Mouse (Mus musculus) bone marrow, adult 2 months (tissue): ENCODE data around the gene Ldhal6b. TPM values are rescaled to one million over a fixed set of nuclear protein-coding genes. Genes with fewer than 3 reads are reported as not detected.

Experiments used
- H3K27ac ChIP-seq: fragments of 200-500 bp; 2 replicates; pipeline ENCODE4 v1.5.1; 2012; ENCODE audit warnings: low read depth, mild to moderate bottlenecking, control low read depth, inconsistent platforms, low read length; ENCODE audit not compliant: control insufficient read depth, poor library complexity, insufficient read depth
- H3K4me1 ChIP-seq: fragments of 200-500 bp; 2 replicates; pipeline ENCODE4 v1.6.1; 2011; ENCODE audit warnings: low read length; ENCODE audit not compliant: control insufficient read depth, insufficient read depth
- H3K4me3 ChIP-seq: fragments of 200-500 bp; replicated peaks from 2 replicates; pipeline ENCODE3; 2011; ENCODE audit warnings: mild to moderate bottlenecking, low read depth, low read length, control low read depth; ENCODE audit not compliant: control insufficient read depth
- CTCF ChIP-seq: fragments of 200-500 bp; IDR thresholded peaks from 2 replicates; pipeline ENCODE4 v1.5.1; 2011; ENCODE audit warnings: low read length, control low read depth; ENCODE audit not compliant: control insufficient read depth, insufficient read depth
- POLR2A ChIP-seq: fragments of 200-500 bp; IDR thresholded peaks from 2 replicates; pipeline ENCODE4 v1.6.1; 2011; ENCODE audit warnings: low read depth, mild to moderate bottlenecking, control low read depth, low read length, borderline replicate concordance; ENCODE audit not compliant: control insufficient read depth
- WGBS: fragments of 180-500 bp; shearing (Covaris S2); methylation state at CpG from one replicate; pipeline ENCODE4 v1.1.7; 2018; 5-methylcytosine and 5-hydroxymethylcytosine counted together
- polyA plus RNA-seq: library from polyadenylated mRNA; stranded (reverse); fragments of >200 nt; gene quantifications from 2 replicates; pipeline ENCODE4 v1.2.4, GENCODE M21; 2011; ENCODE audit warnings: low replicate concordance; ENCODE audit not compliant: missing spikeins, insufficient read depth, insufficient read length

Gene Ldhal6b
- polyA plus RNA-seq, 1 experiment, result not detected

DNA sequence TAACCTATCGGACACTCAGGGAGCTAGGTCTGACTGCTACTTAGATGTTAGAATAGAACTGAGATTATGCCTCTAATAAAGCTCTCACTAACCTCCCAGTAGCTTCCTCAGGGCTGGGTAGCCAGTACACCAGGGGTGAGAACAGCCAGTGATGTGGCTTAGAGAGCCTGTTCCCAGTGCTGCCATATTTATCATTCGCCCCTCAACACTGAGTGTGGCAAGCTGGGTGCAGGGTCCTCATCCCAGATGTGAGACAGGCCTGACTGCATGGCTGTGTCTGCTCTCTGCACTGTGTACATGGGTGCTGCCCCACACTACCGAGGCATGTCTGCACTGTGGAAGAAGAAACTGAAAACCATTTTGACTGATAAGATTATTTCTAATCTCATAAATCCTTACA is 4.5 kb downstream of the Ldhal6b start:
- WGBS, result 75% methylated on average over 3 of the region's 3 CpGs
- TF ChIP-seq CTCF (no peak), POLR2A (no peak)
- H3K27ac ChIP-seq, result no peak overlapping the region
- no peaks in the 10 kb centered on the region for H3K4me1 ChIP-seq
- H3K4me3 ChIP-seq, result no peak overlapping the region

DNA sequence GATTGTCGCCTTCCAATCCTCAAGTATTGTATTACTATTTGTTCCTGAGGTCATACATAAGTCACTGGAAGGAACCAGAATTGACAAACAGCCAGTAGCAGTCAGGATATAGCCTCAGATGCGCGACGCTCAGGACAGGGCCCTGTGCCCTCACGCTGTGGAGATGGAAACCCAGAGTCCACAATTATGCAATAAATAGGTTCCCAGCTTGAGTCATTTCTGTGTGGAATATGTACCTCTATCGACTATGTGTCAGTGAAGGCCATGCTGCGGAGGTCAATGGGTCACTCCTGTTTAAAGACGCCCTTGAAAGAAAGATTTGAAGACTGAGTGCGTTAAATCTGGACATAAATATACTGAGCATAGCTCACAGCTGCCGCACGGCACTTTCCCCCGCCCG is 5.2 kb downstream of the Ldhal6b start:
- H3K4me1 ChIP-seq, result no peaks in the 10 kb centered on the region
- H3K27ac ChIP-seq, result no peak overlapping the region
- no peak overlapping the region for H3K4me3 ChIP-seq
- TF ChIP-seq POLR2A, result no peak
- TF ChIP-seq CTCF, result no peak
- 89% methylated on average over 13 of the region's 13 CpGs for WGBS

DNA sequence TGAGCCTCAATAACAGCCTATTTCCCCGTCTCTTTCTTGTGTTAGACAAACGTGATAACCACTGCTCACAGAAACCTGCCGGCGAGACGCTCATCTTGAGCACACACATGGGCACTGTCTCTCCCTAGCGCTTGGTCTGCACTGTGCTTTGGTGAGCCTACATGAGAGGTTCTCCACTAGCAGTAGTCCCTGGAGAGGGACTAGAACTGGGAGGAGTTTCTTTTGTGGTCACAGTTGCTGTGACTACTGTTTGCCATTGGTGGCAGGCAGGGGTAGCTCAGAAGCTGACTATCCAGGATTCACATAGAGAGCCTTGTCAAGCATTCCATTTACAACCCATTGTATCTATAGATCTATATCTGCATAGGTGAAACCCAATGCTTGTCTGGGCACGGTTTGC is 5.8 kb downstream of the Ldhal6b start:
- Histone ChIP-seq H3K4me3 (no peak overlapping the region), H3K4me1 (no peaks in the 10 kb centered on the region), H3K27ac (no peak overlapping the region)
- TF ChIP-seq POLR2A, result no peak
- no peak for TF ChIP-seq CTCF
- 69% methylated on average over 7 of the region's 7 CpGs for WGBS

DNA sequence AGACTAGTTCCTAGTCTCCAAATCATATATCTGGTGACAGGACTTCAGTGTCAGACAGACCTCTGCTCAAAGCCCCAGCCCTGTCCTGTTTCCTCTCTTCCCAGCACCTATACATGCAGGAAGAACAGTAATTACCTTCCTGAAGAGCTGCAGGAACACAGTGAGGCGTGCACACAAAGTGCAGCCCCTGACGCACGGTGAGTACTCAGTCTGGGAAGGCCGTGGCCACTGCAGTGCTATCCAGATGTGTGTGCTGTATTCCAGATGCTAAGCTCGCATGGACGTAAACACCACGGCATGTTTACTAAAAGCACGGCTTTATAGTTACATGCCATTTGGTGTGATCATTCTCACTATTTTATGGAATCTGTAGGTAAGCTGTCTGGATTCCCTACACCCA is 6.3 kb downstream of the Ldhal6b start:
- Histone ChIP-seq H3K4me1 (no peaks in the 10 kb centered on the region; the same call in 1 of the 2 replicates), H3K4me3 (no peak overlapping the region), H3K27ac (no peak overlapping the region)
- TF ChIP-seq POLR2A (no peak), CTCF (no peak)
- WGBS, result 92% methylated on average over 8 of the region's 8 CpGs

DNA sequence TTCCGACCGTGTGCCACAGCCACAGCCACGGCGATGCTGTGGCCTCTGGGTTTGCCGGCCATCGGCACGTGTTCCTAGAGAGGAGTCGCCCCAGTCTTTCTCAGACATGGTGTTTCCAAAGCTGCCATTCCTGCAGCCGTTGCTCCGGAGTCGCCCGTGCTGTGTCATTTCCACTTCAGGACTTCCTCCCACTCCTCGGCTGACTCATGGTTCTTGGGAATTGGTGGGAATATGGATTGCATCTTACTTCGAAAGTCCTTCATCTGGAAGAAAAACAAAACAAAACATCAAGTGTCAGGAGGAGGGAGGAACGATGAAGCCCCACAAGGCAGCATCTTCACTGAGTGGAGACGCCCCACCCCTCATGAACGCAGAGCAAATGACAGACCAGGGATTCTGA is 7.4 kb downstream of the Ldhal6b start:
- Histone ChIP-seq H3K4me3 (no peak overlapping the region), H3K4me1 (no peaks in the 10 kb centered on the region; the same call in 1 of the 2 replicates), H3K27ac (no peak overlapping the region)
- TF ChIP-seq POLR2A (no peak), CTCF (no peak)
- 84% methylated on average over 17 of the region's 17 CpGs for WGBS

DNA sequence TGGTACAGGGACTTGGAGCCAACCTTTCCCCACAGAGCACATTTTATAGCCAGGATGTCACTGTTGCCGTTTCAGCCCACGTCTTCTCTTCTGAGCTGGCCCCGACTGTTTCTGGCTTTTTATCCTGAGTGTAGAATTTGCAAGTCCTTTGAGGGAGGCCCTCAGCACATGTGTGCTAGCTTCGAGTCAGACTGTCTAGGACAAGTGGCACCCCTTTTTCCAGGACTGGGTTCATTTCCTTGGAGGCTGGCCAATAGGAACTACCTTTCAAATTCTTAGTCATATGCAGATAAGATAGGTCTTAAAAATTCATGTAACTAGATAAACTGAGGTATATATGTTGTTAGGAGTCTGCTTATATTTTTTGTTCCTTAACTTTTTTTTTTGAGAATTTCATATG is 8.2 kb downstream of the Ldhal6b start:
- TF ChIP-seq CTCF (no peak), POLR2A (no peak)
- 65% methylated on average over 4 of the region's 4 CpGs for WGBS
- no peak overlapping the region for H3K4me3 ChIP-seq
- H3K27ac ChIP-seq, result no peak overlapping the region
- no peaks in the 10 kb centered on the region; the same call in 1 of the 2 replicates for H3K4me1 ChIP-seq

DNA sequence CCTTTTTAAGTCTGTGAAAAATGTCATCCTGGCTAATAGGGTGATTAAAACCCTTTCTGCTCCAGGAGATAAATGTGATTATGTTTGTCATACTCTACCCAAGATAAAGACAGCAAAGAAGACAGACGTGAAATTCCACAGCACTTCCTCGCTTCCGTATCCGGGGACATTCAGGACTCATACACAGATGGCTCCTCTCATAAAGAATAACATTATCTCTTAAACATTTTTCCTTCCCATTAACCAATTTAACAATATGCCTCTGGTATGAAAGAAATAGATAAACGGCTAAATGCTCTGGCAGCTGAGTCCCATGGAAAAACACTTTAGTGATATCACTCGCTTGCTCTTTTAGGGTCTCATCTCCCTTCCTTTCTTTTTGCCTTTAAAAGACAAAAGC is 11.5 kb downstream of the Ldhal6b start:
- WGBS, result 46% methylated on average over 6 of the region's 6 CpGs
- Histone ChIP-seq H3K27ac (no peak overlapping the region), H3K4me3 (no peak overlapping the region), H3K4me1 (no peaks in the 10 kb centered on the region; the same call in 1 of the 2 replicates)
- TF ChIP-seq CTCF, result no peak
- TF ChIP-seq POLR2A, result no peak

DNA sequence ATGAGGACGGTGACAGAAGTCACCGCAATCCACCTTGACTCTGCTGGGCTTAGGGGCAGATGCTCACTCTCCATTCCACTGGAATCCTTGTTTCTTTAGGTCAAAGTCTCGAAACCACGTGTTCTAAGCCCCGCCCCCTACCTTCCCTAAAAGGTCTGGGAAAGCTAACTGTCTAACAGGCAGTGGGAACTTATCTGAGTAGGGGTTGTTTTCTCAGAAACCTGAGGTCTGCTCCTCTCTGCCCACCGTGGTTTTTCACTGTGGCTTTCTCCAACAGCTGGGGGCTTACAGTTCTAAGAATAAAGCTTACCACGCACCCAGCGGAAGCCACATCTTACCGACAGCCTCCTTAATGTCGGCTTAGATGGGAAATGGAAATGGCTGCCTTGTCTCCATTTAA is 12.0 kb downstream of the Ldhal6b start:
- 18% methylated on average over 10 of the region's 10 CpGs for WGBS
- H3K27ac ChIP-seq, result no peak overlapping the region
- no peak overlapping the region for H3K4me3 ChIP-seq
- TF ChIP-seq POLR2A (no peak), CTCF (no peak)
- H3K4me1 ChIP-seq, result no peaks in the 10 kb centered on the region; the same call in 1 of the 2 replicates

DNA sequence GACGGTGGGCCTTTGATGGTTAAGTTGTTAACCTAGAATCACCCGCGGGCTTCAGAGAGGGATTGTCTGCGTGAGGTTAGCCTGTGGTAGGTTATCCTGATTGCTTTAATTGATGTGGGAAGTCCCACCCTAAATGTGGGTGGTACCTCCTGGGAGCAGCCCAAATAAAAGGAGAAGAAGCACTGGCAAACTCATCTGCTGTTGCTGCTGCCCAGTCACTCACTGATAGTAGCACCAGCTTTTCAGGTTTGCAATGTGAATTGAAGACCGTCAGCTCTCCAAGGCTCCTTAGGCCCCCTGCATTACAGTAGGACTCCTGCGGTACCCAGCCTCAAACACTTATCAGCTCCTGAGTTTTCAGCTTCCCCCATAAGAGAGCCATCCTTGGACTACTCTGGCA is 14.7 kb downstream of the Ldhal6b start:
- 52% methylated on average over 6 of the region's 6 CpGs for WGBS
- Histone ChIP-seq H3K27ac (no peak overlapping the region), H3K4me1 (no peaks in the 10 kb centered on the region; the same call in 1 of the 2 replicates), H3K4me3 (no peak overlapping the region)
- TF ChIP-seq POLR2A (no peak), CTCF (no peak)

DNA sequence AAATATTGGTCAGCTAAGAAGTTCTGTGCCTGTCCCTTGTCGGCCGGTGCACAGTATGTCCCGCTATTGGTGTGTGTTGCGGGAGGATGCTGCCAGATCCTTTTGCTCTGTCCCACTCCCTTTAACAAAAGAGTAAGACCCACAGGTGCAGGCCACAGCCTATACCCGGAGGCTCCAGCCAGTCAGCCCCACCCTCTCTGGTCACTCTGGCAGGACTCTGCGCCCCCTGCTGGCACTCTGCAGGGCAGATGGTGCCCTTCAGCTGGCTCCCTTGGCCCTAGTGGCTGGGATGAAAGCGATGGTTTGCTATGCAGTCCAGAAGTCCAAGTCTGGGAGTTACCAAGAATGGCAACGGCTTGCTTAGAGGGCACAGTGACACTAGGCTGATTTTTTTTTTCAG is 15.9 kb downstream of the Ldhal6b start:
- Histone ChIP-seq H3K4me1 (peaks cover under 1% of the 10 kb centered on the region; the same call in 1 of the 2 replicates), H3K4me3 (no peak overlapping the region), H3K27ac (no peak overlapping the region)
- WGBS, result 34% methylated on average over 8 of the region's 8 CpGs
- TF ChIP-seq CTCF, result peak; percentile 90
- TF ChIP-seq POLR2A, result no peak
